Mouse (Mus musculus) neural tube, embryonic 12.5 days (tissue): ENCODE measurements around the gene Ptpn6. TPM values are rescaled to one million over a fixed set of nuclear protein-coding genes. Genes with fewer than 3 reads are reported as not detected.

Experiments
- ATAC-seq: fragments of 200-750 bp; cut with Nextera tagmentation; 2 replicates; pipeline ENCODE4 v1.8.0; 2017; ENCODE audit warnings: low read depth, mild to moderate bottlenecking, moderate TSS enrichment, moderate library complexity; ENCODE audit not compliant: low FRiP score
- H3K27ac ChIP-seq: fragments of 300-500 bp; sonication (generic); 2 replicates; pipeline ENCODE4 v1.5.1; 2016
- H3K27me3 ChIP-seq: fragments of 300-500 bp; sonication (generic); replicated peaks from 2 replicates; pipeline ENCODE4 v1.6.1; 2016; ENCODE audit warnings: mild to moderate bottlenecking
- H3K36me3 ChIP-seq: fragments of 300-500 bp; sonication (generic); 2 replicates; pipeline ENCODE4 v1.6.1; 2016; ENCODE audit warnings: mild to moderate bottlenecking
- H3K4me1 ChIP-seq: fragments of 300-500 bp; sonication (generic); 2 replicates; pipeline ENCODE4 v1.6.1; 2016
- H3K4me2 ChIP-seq: fragments of 300-500 bp; sonication (generic); replicated peaks from 2 replicates; pipeline ENCODE4 v1.6.1; 2016; ENCODE audit warnings: mild to moderate bottlenecking
- H3K4me3 ChIP-seq: fragments of 300-500 bp; sonication (generic); 2 replicates; pipeline ENCODE4 v1.5.1; 2016
- H3K9ac ChIP-seq: fragments of 300-500 bp; sonication (generic); 2 replicates; pipeline ENCODE4 v1.6.1; 2016; ENCODE audit warnings: mild to moderate bottlenecking
- H3K9me3 ChIP-seq: fragments of 300-500 bp; sonication (generic); 2 replicates; pipeline ENCODE4 v1.6.1; 2016; ENCODE audit warnings: mild to moderate bottlenecking
- WGBS: fragments of 180-500 bp; shearing (Covaris S2); methylation state at CpG from one replicate; pipeline ENCODE4 v1.1.7; 2016; 5-methylcytosine and 5-hydroxymethylcytosine counted together
- polyA plus RNA-seq: library from polyadenylated mRNA; unstranded; fragments of >200 nt; fragmentation: Nextera tagmentation; extraction: Ambion mirVana; gene quantifications from 2 replicates; pipeline ENCODE4 v1.2.1, GENCODE M21; 2016

The Ptpn6 gene
- polyA plus RNA-seq, 1 experiment from 2014 or later = 6.6 TPM

GRCm38 (mm10) chr6:124720904-124721303 lies 17.6 kb downstream of the Ptpn6 start:
- no peaks in the 10 kb centered on the region for H3K4me1 ChIP-seq
- H3K27ac ChIP-seq = no peak overlapping the region
- no peak overlapping the region for H3K9ac ChIP-seq
- no peak overlapping the region for H3K4me2 ChIP-seq
- H3K27me3 ChIP-seq = no peaks in the 10 kb centered on the region
- no peak for ATAC-seq
- peaks cover 21% of the 10 kb centered on the region for H3K36me3 ChIP-seq
- H3K9me3 ChIP-seq = no peaks in the 10 kb centered on the region
- WGBS = 64% methylated on average over 11 of the region's 11 CpGs
- no peak overlapping the region for H3K4me3 ChIP-seq

- Histone ChIP-seq H3K4me1 (no peaks in the 10 kb centered on the region), H3K9me3 (no peaks in the 10 kb centered on the region), H3K4me2 (no peak overlapping the region), H3K27me3 (no peaks in the 10 kb centered on the region), H3K36me3 (peaks cover 35% of the 10 kb centered on the region), H3K4me3 (no peak overlapping the region), H3K27ac (no peak overlapping the region), H3K9ac (no peak overlapping the region)
- no peak for ATAC-seq
- WGBS = 75% methylated on average over 7 of the region's 7 CpGs
Observed at GRCm38 (mm10) chr6:124719354-124719978, 19.0 kb downstream of the Ptpn6 start.

DNA sequence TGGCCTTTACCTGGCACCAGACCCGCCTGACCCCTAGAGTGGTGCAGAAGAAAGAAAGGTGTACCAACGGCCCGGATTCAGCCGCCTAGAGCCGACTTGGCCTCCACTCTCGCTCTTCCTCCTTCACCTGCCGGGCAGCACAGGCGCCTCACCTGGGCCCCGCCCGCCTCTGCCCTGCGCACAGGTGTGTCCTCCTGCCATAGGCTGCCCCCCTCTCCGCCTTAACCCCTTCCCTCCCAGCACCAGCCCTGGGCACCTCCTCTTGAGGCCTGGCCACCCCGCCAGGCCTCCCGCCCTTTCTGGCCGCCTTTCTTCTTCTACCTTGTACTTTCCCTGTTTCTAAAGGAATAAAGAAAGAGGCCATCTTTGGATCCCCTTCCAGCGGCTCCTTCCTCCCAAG lies 19.8 kb downstream of the Ptpn6 start:
- H3K4me2 ChIP-seq = no peak overlapping the region
- 59% methylated on average over 16 of the region's 16 CpGs for WGBS

DNA sequence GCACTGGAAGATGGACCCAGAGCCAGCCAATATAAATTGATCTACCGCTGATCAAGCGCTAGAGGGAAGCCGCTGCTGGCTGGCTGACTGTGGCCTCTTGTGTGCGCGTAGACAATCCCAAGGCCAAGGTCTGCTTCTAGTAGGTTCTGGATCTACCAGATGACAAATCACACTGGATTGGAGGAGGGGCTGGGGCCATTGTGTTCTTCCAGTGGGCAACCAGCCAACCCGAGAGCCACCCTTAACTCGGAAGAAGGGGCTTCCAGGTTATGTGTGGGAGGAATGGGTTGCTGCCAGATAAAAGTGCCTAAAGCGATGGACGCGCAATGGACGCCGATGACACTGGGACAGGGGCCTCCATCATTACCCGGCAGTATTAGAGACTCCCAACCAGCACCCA lies 20.5 kb downstream of the Ptpn6 start:
- H3K9ac ChIP-seq = no peak overlapping the region
- H3K36me3 ChIP-seq = peaks cover 44% of the 10 kb centered on the region
- no peak overlapping the region for H3K4me3 ChIP-seq
- H3K27ac ChIP-seq = no peak overlapping the region
- 89% methylated on average over 13 of the region's 13 CpGs for WGBS
- no peak for ATAC-seq
- no peaks in the 10 kb centered on the region for H3K9me3 ChIP-seq
- H3K4me2 ChIP-seq = no peak overlapping the region
- no peaks in the 10 kb centered on the region for H3K27me3 ChIP-seq
- peaks cover 14% of the 10 kb centered on the region for H3K4me1 ChIP-seq

More for the DNA sequence above, 19.8 kb downstream of the Ptpn6 start:
- Histone ChIP-seq H3K36me3 (peaks cover 43% of the 10 kb centered on the region), H3K27me3 (no peaks in the 10 kb centered on the region), H3K4me3 (no peak overlapping the region), H3K27ac (no peak overlapping the region), H3K9me3 (no peaks in the 10 kb centered on the region), H3K9ac (no peak overlapping the region), H3K4me1 (peaks cover 6% of the 10 kb centered on the region)
- ATAC-seq = no peak

- no peak for ATAC-seq
- WGBS = 71% methylated on average over 20 of the region's 20 CpGs
- Histone ChIP-seq H3K4me2 (no peak overlapping the region), H3K27me3 (no peaks in the 10 kb centered on the region), H3K36me3 (peaks cover 44% of the 10 kb centered on the region), H3K9ac (no peak overlapping the region), H3K4me1 (peaks cover 18% of the 10 kb centered on the region), H3K27ac (no peak overlapping the region), H3K9me3 (no peaks in the 10 kb centered on the region), H3K4me3 (no peak overlapping the region)
Observed at GRCm38 (mm10) chr6:124716864-124717490, 21.5 kb downstream of the Ptpn6 start.

GRCm38 (mm10) chr6:124712918-124713317 lies 25.6 kb downstream of the Ptpn6 start:
- Histone ChIP-seq H3K9ac (peak overlapping the region; percentile 91), H3K4me2 (peak overlapping the region; percentile 97), H3K4me3 (peak overlapping the region; percentile 94), H3K36me3 (peaks cover 51% of the 10 kb centered on the region), H3K4me1 (peaks cover 36% of the 10 kb centered on the region), H3K27me3 (no peaks in the 10 kb centered on the region), H3K9me3 (no peaks in the 10 kb centered on the region), H3K27ac (0 out of 2 replicates have a peak overlapping the region, but pooled peaks have one; percentile 38)
- 22% methylated on average over 11 of the region's 11 CpGs for WGBS
- no peak for ATAC-seq

GRCm38 (mm10) chr6:124711824-124712782 lies 26.4 kb downstream of the Ptpn6 start, which contains the start of the genes Emg1 and Phb2:
Emg1 (minus strand) TSS chr6:124712178.
Phb2 (plus strand) TSS chr6:124712336.
- Histone ChIP-seq H3K27me3 (no peaks in the 10 kb centered on the region), H3K4me3 (peak within 1 kb of the TSS; percentile 94), H3K9ac (peak within 1 kb of the TSS; percentile 91), H3K27ac (peak within 1 kb of the TSS; percentile 38; the same call in 1 of the 2 replicates), H3K9me3 (no peaks in the 10 kb centered on the region), H3K36me3 (peaks cover 49% of the 10 kb centered on the region), H3K4me1 (peaks cover 36% of the 10 kb centered on the region), H3K4me2 (peak within 1 kb of the TSS; percentile 97)
- under 1% methylated on average over 76 of the region's 76 CpGs for WGBS
- peak; percentile 96 for ATAC-seq

DNA sequence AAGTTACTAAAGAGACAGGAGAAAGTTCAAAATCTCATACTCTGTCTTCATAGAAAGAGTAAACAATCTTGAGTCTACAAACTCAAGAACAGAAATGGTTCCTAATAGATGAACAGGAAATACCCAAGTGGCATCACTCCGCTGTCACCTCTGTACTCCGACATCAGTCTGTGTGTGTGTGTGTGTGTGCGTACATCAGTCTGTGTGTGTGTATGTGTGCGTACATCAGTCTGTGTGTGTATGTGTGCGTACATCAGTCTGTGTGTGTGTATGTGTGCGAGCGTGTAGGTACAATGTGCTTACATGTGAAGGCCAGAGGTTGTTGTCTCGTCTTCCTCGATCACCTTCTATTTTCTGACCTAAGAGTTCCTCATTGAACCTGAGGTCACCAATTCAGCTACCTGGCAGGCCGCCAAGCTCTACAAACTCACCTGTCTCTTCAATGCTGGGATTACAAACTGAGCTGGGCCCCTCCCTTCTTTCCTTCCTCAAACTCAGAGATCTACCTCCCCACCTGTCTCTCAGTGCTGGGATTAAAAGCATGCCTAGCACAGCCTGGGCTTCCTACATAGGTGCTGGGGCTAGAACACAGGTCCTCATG lies 30.1 kb downstream of the Ptpn6 start:
- Histone ChIP-seq H3K4me3 (no peak overlapping the region), H3K27ac (no peak overlapping the region), H3K36me3 (peaks cover 37% of the 10 kb centered on the region), H3K9me3 (no peaks in the 10 kb centered on the region), H3K9ac (no peak overlapping the region), H3K4me2 (no peak overlapping the region), H3K27me3 (no peaks in the 10 kb centered on the region), H3K4me1 (peaks cover 26% of the 10 kb centered on the region)
- no peak for ATAC-seq
- WGBS = 96% methylated on average over 10 of the region's 10 CpGs

GRCm38 (mm10) chr6:124706061-124706627 lies 32.4 kb downstream of the Ptpn6 start:
- peaks cover 60% of the 10 kb centered on the region for H3K36me3 ChIP-seq
- H3K4me2 ChIP-seq = no peak overlapping the region
- 89% methylated on average over 5 of the region's 5 CpGs for WGBS
- no peaks in the 10 kb centered on the region for H3K9me3 ChIP-seq
- H3K4me3 ChIP-seq = no peak overlapping the region
- no peak overlapping the region for H3K27ac ChIP-seq
- H3K9ac ChIP-seq = no peak overlapping the region
- H3K4me1 ChIP-seq = peaks cover 16% of the 10 kb centered on the region
- ATAC-seq = no peak
- no peaks in the 10 kb centered on the region for H3K27me3 ChIP-seq

GRCm38 (mm10) chr6:124704417-124704816 lies 34.1 kb downstream of the Ptpn6 start:
- peaks cover 73% of the 10 kb centered on the region for H3K36me3 ChIP-seq
- WGBS = 95% methylated on average over 2 of the region's 2 CpGs

GRCm38 (mm10) chr6:124703789-124704188 lies 34.7 kb downstream of the Ptpn6 start:
- ATAC-seq = no peak
- 86% methylated on average over 7 of the region's 7 CpGs for WGBS

More at GRCm38 (mm10) chr6:124704417-124704816, 34.1 kb downstream of the Ptpn6 start:
- Histone ChIP-seq H3K4me3 (no peak overlapping the region), H3K4me1 (peaks cover 2% of the 10 kb centered on the region; the same call in 1 of the 2 replicates), H3K27me3 (no peaks in the 10 kb centered on the region), H3K9ac (no peak overlapping the region), H3K27ac (no peak overlapping the region), H3K4me2 (no peak overlapping the region), H3K9me3 (no peaks in the 10 kb centered on the region)
- no peak for ATAC-seq

More at GRCm38 (mm10) chr6:124703789-124704188, 34.7 kb downstream of the Ptpn6 start:
- H3K9ac ChIP-seq = no peak overlapping the region
- H3K9me3 ChIP-seq = no peaks in the 10 kb centered on the region
- H3K36me3 ChIP-seq = peaks cover 78% of the 10 kb centered on the region
- H3K27ac ChIP-seq = no peak overlapping the region
- H3K4me2 ChIP-seq = no peak overlapping the region
- H3K4me3 ChIP-seq = no peak overlapping the region
- H3K4me1 ChIP-seq = no peaks in the 10 kb centered on the region
- H3K27me3 ChIP-seq = no peaks in the 10 kb centered on the region
